Mouse (Mus musculus): ENCODE data around the gene Ppp4r3a. TPM values are rescaled to one million over a fixed set of nuclear protein-coding genes. Genes with fewer than 3 reads are reported as not detected.

The Ppp4r3a gene
- total RNA-seq, 2 experiments from 2014 or later: 108 to 176 TPM

DNA sequence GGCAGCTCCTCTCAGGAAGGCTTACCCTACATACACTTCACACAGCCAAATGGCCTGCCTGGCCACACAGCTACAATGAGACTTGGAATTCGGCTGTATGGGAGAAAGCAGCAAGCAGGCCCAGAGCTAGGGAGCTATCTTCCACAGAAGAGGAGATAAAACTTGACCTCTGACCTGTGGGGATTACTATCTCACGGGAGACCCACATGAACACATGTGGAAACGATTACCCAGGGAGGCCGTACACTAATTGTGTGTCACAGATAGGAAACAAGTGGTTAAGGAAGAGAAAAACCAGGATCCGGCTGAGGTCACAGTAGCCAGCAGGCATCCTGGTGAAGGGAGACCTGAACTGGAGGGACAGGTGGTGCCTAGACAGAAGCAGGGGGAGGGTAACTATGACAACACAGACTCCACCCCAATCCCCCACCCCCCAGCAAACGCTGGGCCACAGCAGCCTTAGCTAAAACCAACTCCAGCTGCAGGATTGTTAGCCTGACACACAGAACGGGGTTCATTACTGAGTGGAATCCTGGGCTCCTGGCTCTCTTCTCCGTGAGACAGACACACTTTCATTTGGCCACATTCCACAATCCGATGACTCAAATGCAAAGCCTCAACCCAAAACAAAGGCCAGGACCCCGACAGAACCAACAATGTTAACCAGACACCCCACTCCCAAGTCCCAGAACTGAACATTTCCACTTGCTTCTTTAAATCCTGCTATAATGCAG lies 85.5 kb downstream of the Ppp4r3a start:
- no peak for ATAC-seq (replicated peaks; ENCODE audit: low FRiP score, low TSS enrichment, poor library complexity, severe bottlenecking)

DNA sequence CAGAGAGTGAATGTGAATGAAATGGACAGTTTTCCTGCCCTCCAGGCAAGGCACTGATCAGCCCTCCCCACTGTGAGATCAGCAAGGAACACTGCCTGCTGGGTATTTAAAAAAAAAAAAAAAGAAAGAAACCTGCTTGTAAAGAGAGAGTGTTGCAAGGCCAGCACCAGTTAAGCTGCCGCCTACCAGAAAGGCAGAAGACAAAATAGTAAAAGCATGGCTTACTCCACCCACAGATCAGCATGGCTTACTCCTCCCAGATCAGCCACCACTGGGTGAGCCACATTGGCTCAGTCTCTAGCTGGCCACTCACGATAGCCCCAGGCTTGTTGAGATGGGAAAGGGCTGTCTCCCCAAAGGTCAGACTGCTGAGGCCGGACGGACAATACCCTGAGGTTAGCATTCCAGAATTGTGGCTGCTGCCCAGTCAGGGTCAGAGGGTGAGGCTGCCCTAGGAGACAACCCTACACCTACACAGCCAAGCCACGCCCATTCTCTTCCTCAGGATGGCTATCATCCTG lies 87.1 kb downstream of the Ppp4r3a start:
- peak; percentile 39; the same call in 1 of the 2 replicates for ATAC-seq (replicated peaks; ENCODE audit: low FRiP score, low TSS enrichment, poor library complexity, severe bottlenecking)

GRCm38 (mm10) chr12:100995607-100996377 lies 87.7 kb downstream of the Ppp4r3a start:
- ATAC-seq (replicated peaks; ENCODE audit: low FRiP score, low TSS enrichment, poor library complexity, severe bottlenecking): no peak

GRCm38 (mm10) chr12:100994140-100995015 lies 89.1 kb downstream of the Ppp4r3a start:
- no peak for ATAC-seq (replicated peaks; ENCODE audit: low FRiP score, low TSS enrichment, poor library complexity, severe bottlenecking)

- ATAC-seq (replicated peaks; ENCODE audit: low FRiP score, low TSS enrichment, poor library complexity, severe bottlenecking): no peak
These were observed 90.4 kb downstream of the Ppp4r3a start for GRCm38 (mm10) chr12:100993146-100993545.

DNA sequence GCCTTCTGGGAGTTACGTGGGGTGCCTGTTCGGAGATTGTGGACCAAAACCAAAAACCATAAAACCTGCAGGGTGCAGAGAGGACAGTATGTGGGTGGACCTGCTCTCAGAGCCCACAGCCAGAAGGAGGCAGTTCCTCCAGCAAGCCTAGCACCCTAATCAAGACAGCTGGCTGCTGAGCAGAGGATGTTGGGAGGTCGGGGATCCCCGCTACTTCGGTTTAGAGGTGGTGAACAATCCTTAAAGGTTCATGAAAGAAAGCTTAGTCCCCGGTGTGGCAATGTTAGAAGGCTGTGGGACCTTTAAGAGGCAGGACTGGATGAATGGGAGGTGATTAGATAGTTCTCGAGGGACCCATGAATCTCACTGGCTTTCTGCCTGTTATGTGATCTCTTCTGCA lies 91.0 kb downstream of the Ppp4r3a start:
- ATAC-seq (replicated peaks; ENCODE audit: low FRiP score, low TSS enrichment, poor library complexity, severe bottlenecking): no peak

GRCm38 (mm10) chr12:100991119-100991518 lies 92.4 kb downstream of the Ppp4r3a start:
- no peak for ATAC-seq (replicated peaks; ENCODE audit: low FRiP score, low TSS enrichment, poor library complexity, severe bottlenecking)

GRCm38 (mm10) chr12:100990291-100990690 lies 93.2 kb downstream of the Ppp4r3a start:
- no peak for ATAC-seq (replicated peaks; ENCODE audit: low FRiP score, low TSS enrichment, poor library complexity, severe bottlenecking)

DNA sequence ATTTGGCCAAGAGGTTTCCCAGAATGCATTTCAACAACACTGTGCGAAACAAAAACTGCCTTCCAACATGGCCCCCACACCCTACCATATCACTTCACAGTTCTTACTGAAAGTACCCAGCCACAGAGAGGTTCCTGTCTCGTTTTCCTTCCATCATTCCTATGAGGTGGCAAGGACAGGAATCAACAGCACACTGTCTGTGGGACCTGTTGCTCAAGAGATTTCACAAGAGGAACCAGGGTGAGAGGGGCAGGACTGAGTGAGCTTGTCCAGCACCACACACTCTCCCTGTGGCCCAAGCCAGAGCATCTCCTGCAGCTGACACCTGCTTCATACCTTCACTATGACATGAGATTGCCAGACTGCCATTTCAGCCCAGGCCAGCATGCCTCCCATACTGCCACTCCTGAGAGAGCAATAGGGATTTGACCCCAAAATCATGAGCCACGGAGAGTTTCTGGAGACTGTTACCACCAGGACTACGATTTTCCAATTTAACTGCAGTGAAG lies 93.7 kb downstream of the Ppp4r3a start:
- no peak for ATAC-seq (replicated peaks; ENCODE audit: low FRiP score, low TSS enrichment, poor library complexity, severe bottlenecking)

Other genes starting within 250 kb of the Ppp4r3a start
- gene Gpr68, start 175.5 kb downstream of the Ppp4r3a start, total RNA-seq (2014; fragmentation: Nextera tagmentation): 0.83 and 1.5 TPM in 2 replicates
- 0.42 and 0.50 TPM in 2 replicates for gene Gpr68, start 175.5 kb downstream of the Ppp4r3a start, total RNA-seq (2017)
- 57.8 and 68.4 TPM in 2 replicates for gene Ccdc88c, start 54.6 kb downstream of the Ppp4r3a start, total RNA-seq (2014; fragmentation: Nextera tagmentation)
- gene Ccdc88c, start 54.6 kb downstream of the Ppp4r3a start, total RNA-seq (2017): 66.9 and 100 TPM in 2 replicates